Mouse (Mus musculus): Measurements from ENCODE around the gene Plp2. TPM values are rescaled to one million over a fixed set of nuclear protein-coding genes. Genes with fewer than 3 reads are reported as not detected.
A peak's percentile ranks its signal among the peaks of the same experiment; 100 is the strongest.

The Plp2 gene
- polyA plus RNA-seq, 1 experiment from 2014 or later: 171 TPM

DNA sequence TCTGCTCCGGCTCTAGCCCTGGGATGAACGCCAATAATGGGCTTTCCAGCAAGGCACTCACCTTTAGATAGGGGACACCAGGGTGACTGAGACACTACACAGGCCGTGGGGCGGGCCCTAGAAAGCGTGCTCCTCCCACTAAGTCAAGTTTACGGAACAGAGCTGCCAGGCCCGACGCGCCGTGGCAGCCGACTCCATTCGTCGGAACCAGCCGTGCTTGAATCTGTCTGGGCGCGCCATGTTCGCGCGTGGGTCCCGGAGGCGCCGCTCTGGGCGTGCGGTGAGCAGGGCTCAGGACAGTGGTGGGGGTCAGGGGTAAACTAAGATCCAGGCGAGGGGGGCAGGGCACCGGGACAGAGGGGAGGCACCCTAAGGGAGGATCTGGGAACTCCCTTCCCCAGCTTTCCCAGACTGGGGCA, 14.0 kb downstream of the Plp2 start, which contains the start of gene Prickle3:
TSS of gene Prickle3 (plus strand) at position 40 of the 419 bp plus-strand sequence.
- H3K4me3 ChIP-seq (ENCODE audit: low read depth, low read length): peak within 1 kb of the TSS; percentile 54
- no peaks in the 10 kb centered on the region for H3K27me3 ChIP-seq (ENCODE audit: control insufficient read depth, insufficient read depth, low read length)
- H3K9me3 ChIP-seq (replicated peaks; ENCODE audit: control insufficient read depth, low read length): no peaks in the 10 kb centered on the region
- peak within 1 kb of the TSS; percentile 70 for H3K9ac ChIP-seq (ENCODE audit: low read depth, low read length)
- WGBS (ENCODE audit: insufficient replicate concordance): 17% methylated on average over 26 of the region's 26 CpGs
- ATAC-seq (replicated peaks; ENCODE audit: insufficient number of reproducible peaks, low FRiP score, low TSS enrichment): peak; percentile 71; the same call in 1 of the 2 replicates
- peak within 1 kb of the TSS; percentile 41 for H3K27ac ChIP-seq (ENCODE audit: low read depth, low read length)
- H3K4me2 ChIP-seq: peak within 1 kb of the TSS; percentile 66
- 0 out of 2 replicates have a peak, but pooled peaks cover 2% of the 10 kb centered on the region for H3K4me1 ChIP-seq (ENCODE audit: control insufficient read depth, insufficient read depth, low read length)
- H3K36me3 ChIP-seq (ENCODE audit: control insufficient read depth, insufficient read depth, low read length): no peaks in the 10 kb centered on the region; the same call in 1 of the 2 replicates

DNA sequence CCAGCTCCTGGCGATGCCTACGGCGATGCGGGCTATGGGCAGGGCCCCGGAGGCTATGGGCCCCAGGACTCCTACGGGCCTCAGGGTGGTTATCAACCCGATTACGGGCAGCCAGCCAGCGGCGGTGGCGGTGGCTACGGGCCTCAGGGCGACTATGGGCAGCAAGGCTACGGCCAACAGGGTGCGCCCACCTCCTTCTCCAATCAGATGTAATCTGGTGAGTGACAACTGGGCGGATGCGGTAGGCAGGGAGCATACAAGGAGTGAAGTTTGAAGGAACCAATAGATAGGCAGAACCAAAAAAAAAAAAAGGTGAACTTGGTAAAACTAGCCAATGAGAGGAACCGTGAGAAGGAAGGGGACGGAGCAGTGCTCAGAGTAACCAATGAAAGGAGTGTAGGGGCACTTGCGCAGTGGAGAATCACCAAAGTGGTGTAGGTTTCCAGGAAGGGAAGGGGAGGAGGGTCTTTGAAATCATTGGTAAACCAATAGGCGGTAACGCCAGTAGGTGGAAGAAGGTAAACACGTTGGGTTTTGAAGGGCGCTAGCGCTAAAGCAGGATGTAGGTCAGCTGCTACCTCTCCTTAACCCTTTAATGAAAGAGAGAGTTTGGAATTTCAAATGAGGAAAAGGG, 22.4 kb downstream of the Plp2 start:
- Histone ChIP-seq H3K9ac (ENCODE audit: low read depth, low read length) (peak overlapping the region; percentile 78), H3K4me1 (ENCODE audit: control insufficient read depth, insufficient read depth, low read length) (no peaks in the 10 kb centered on the region), H3K27me3 (ENCODE audit: control insufficient read depth, insufficient read depth, low read length) (no peaks in the 10 kb centered on the region), H3K27ac (ENCODE audit: low read depth, low read length) (peak overlapping the region; percentile 57; the same call in 1 of the 2 replicates), H3K9me3 (replicated peaks; ENCODE audit: control insufficient read depth, low read length) (no peaks in the 10 kb centered on the region), H3K4me2 (peak overlapping the region; percentile 69), H3K36me3 (ENCODE audit: control insufficient read depth, insufficient read depth, low read length) (no peaks in the 10 kb centered on the region), H3K4me3 (ENCODE audit: low read depth, low read length) (peak overlapping the region; percentile 48)
- 11% methylated on average over 25 of the region's 25 CpGs for WGBS (ENCODE audit: insufficient replicate concordance)
- peak; percentile 97 for ATAC-seq (replicated peaks; ENCODE audit: insufficient number of reproducible peaks, low FRiP score, low TSS enrichment)

DNA sequence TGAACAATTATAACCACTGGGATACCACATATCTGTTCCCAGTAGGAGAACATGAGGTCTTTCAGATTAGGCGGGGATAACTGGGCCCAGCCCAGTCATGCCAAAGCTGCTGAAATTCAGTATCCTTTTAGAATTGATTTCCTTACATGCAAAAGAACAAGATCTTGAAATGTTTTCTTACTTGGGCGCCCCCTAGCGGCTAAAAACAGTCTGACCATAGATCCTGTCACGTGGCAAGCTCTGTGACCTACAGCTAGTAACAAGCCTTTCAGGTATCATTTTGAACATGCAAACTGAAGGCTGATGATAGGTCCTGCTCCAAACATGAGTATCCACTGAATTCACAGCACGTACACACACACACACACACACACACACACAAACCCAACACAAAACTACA, 25.8 kb downstream of the Plp2 start:
- H3K4me2 ChIP-seq: no peak overlapping the region
- no peaks in the 10 kb centered on the region for H3K36me3 ChIP-seq (ENCODE audit: control insufficient read depth, insufficient read depth, low read length)
- no peaks in the 10 kb centered on the region for H3K4me1 ChIP-seq (ENCODE audit: control insufficient read depth, insufficient read depth, low read length)
- no peak overlapping the region for H3K9ac ChIP-seq (ENCODE audit: low read depth, low read length)
- peaks cover 5% of the 10 kb centered on the region; the same call in 1 of the 2 replicates for H3K27me3 ChIP-seq (ENCODE audit: control insufficient read depth, insufficient read depth, low read length)
- 15% methylated on average over 5 of the region's 5 CpGs for WGBS (ENCODE audit: insufficient replicate concordance)
- H3K9me3 ChIP-seq (replicated peaks; ENCODE audit: control insufficient read depth, low read length): no peaks in the 10 kb centered on the region
- no peak overlapping the region for H3K4me3 ChIP-seq (ENCODE audit: low read depth, low read length)
- no peak for ATAC-seq (replicated peaks; ENCODE audit: insufficient number of reproducible peaks, low FRiP score, low TSS enrichment)
- H3K27ac ChIP-seq (ENCODE audit: low read depth, low read length): no peak overlapping the region

DNA sequence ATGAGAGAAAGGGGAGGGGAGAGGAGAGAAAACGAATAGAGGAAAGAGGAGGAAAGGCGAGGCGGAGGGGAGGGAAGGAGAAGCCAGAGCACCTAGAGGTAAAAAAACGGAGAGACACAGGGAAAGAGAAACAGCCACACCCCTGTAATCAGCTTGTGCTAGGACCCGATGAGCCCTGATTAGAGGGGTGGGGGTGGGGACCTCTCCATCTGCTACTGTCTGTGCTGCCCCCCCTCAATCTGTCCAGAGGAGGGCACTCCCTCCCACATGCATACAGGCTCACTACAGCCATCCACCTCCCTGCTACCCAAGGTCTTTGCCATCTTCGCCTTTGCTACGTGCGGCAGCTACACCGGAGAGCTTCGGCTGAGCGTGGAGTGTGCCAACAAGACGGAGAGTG, 30.4 kb downstream of the Plp2 start:
- peaks cover 5% of the 10 kb centered on the region; the same call in 1 of the 2 replicates for H3K27me3 ChIP-seq (ENCODE audit: control insufficient read depth, insufficient read depth, low read length)
- WGBS (ENCODE audit: insufficient replicate concordance): 34% methylated on average over 12 of the region's 12 CpGs
- ATAC-seq (replicated peaks; ENCODE audit: insufficient number of reproducible peaks, low FRiP score, low TSS enrichment): no peak
- H3K36me3 ChIP-seq (ENCODE audit: control insufficient read depth, insufficient read depth, low read length): no peaks in the 10 kb centered on the region
- H3K4me1 ChIP-seq (ENCODE audit: control insufficient read depth, insufficient read depth, low read length): no peaks in the 10 kb centered on the region
- no peak overlapping the region for H3K27ac ChIP-seq (ENCODE audit: low read depth, low read length)
- no peak overlapping the region for H3K4me3 ChIP-seq (ENCODE audit: low read depth, low read length)
- no peak overlapping the region for H3K9ac ChIP-seq (ENCODE audit: low read depth, low read length)
- no peak overlapping the region for H3K4me2 ChIP-seq
- H3K9me3 ChIP-seq (replicated peaks; ENCODE audit: control insufficient read depth, low read length): no peaks in the 10 kb centered on the region

DNA sequence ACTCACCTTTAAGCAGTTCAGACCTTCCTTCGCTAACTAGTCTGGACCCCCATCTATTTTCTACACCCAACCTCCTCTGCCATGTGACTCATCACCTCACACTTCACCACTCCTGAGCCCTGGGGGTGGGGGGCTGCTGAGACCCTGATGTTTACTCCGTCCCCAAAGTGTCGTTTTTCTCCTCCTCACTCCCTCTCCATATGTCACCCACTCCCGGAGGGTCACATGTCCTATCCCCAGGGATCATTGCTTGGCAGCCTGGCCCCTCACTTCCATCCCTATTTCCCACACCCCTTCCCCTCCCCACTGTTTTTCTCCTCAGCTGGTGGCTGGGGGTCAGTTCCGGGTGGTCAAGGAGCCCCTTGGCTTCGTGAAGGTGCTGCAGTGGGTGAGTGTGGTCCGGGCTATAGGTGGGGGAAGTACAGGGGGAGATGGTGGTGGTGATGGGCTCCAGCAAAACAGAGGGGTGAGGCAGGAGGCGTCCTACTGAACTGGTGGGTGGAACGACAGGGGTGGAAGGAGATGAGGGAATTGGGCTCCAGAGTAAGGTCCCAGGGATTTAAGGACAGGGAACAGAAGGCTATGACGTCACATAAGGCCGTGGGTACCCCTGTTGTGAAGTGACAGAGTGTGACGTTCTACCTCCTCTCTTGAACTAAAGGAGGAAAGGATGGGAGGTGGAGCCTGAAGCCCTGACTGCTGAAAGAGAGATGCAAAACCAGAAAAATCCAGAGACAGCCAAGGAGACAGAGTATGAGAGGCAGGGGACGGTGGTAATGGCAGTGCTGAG, 31.5 kb downstream of the Plp2 start:
- Histone ChIP-seq H3K4me1 (ENCODE audit: control insufficient read depth, insufficient read depth, low read length) (no peaks in the 10 kb centered on the region), H3K9ac (ENCODE audit: low read depth, low read length) (no peak overlapping the region), H3K4me3 (ENCODE audit: low read depth, low read length) (no peak overlapping the region), H3K4me2 (no peak overlapping the region), H3K27ac (ENCODE audit: low read depth, low read length) (no peak overlapping the region), H3K9me3 (replicated peaks; ENCODE audit: control insufficient read depth, low read length) (no peaks in the 10 kb centered on the region), H3K36me3 (ENCODE audit: control insufficient read depth, insufficient read depth, low read length) (no peaks in the 10 kb centered on the region), H3K27me3 (ENCODE audit: control insufficient read depth, insufficient read depth, low read length) (peaks cover 5% of the 10 kb centered on the region; the same call in 1 of the 2 replicates)
- 21% methylated on average over 13 of the region's 13 CpGs for WGBS (ENCODE audit: insufficient replicate concordance)
- no peak for ATAC-seq (replicated peaks; ENCODE audit: insufficient number of reproducible peaks, low FRiP score, low TSS enrichment)

DNA sequence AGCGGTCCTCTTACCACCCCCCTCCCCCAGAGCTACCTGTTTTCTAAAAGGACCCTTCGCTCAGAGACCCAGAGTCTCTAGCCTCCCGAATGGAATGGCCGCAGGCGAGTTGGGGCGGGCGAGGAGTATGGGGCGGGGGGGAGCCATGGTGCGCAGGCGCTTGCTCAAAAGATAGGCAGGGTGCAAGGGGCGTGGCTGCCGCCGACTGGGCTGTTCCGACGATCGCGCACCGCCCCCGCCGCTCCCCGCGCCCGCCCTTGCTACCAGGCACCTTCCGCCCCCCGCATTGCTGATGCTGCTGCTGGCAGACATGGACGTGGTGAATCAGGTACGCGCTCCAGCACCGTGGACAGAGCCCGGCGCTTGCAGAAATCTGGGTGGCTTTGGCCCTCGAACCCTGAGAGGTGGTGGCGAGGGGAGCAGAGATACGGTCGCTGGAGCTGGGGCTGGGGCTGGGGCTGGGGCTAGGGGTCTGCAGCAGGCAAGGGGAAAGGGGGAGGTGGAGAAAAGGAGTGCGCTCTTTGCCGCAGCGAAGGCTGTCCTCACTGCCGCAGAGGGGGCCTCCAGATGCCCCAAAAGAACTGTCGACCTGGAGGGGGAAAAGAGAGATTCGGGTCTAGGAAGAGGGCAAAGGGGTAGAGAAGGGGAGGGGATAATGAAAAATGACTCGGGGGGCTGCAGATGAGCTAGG, 32.6 kb downstream of the Plp2 start, which contains the start of gene Syp:
TSS of gene Syp (plus strand) at position 71 of the 691 bp plus-strand sequence.
- Histone ChIP-seq H3K9ac (ENCODE audit: low read depth, low read length) (no peak within 1 kb of the TSS), H3K27ac (ENCODE audit: low read depth, low read length) (no peak within 1 kb of the TSS)
- WGBS (ENCODE audit: insufficient replicate concordance): 12% methylated on average over 40 of the region's 42 CpGs

DNA sequence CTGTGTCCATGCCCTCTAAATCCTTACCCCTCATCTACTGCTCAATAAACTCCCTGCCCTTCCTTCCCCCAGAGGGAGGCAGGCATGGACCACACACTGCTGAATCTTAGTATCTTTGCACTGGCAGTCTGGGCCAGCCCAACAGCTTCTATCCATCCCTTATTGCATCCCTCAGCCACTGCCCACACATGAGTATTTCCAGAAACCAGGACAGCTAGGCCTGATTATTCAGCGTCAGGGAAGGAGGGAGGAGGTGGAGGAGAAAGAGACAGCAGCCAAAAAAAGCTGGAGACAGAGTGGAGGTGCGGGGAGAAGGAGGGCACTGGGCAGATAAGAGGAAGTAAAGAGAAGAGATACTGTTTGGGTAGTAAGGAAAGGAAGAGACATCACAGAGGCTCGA, 36.1 kb downstream of the Plp2 start:
- H3K9me3 ChIP-seq (replicated peaks; ENCODE audit: control insufficient read depth, low read length): no peaks in the 10 kb centered on the region
- no peak overlapping the region for H3K4me2 ChIP-seq
- no peak overlapping the region for H3K4me3 ChIP-seq (ENCODE audit: low read depth, low read length)
- no peak overlapping the region for H3K27ac ChIP-seq (ENCODE audit: low read depth, low read length)
- no peaks in the 10 kb centered on the region for H3K27me3 ChIP-seq (ENCODE audit: control insufficient read depth, insufficient read depth, low read length)
- WGBS (ENCODE audit: insufficient replicate concordance): 58% methylated on average over 3 of the region's 3 CpGs
- H3K36me3 ChIP-seq (ENCODE audit: control insufficient read depth, insufficient read depth, low read length): no peaks in the 10 kb centered on the region
- ATAC-seq (replicated peaks; ENCODE audit: insufficient number of reproducible peaks, low FRiP score, low TSS enrichment): no peak
- no peaks in the 10 kb centered on the region for H3K4me1 ChIP-seq (ENCODE audit: control insufficient read depth, insufficient read depth, low read length)
- no peak overlapping the region for H3K9ac ChIP-seq (ENCODE audit: low read depth, low read length)

More for the DNA sequence above, 32.6 kb downstream of the Plp2 start, which contains the start of gene Syp:
- Histone ChIP-seq H3K36me3 (ENCODE audit: control insufficient read depth, insufficient read depth, low read length) (no peaks in the 10 kb centered on the region), H3K4me3 (ENCODE audit: low read depth, low read length) (peak within 1 kb of the TSS; percentile 22; the same call in 1 of the 2 replicates), H3K4me2 (peak within 1 kb of the TSS; percentile 52), H3K9me3 (replicated peaks; ENCODE audit: control insufficient read depth, low read length) (no peaks in the 10 kb centered on the region), H3K4me1 (ENCODE audit: control insufficient read depth, insufficient read depth, low read length) (no peaks in the 10 kb centered on the region), H3K27me3 (ENCODE audit: control insufficient read depth, insufficient read depth, low read length) (peaks cover 5% of the 10 kb centered on the region; the same call in 1 of the 2 replicates)
- peak; percentile 76 for ATAC-seq (replicated peaks; ENCODE audit: insufficient number of reproducible peaks, low FRiP score, low TSS enrichment)

DNA sequence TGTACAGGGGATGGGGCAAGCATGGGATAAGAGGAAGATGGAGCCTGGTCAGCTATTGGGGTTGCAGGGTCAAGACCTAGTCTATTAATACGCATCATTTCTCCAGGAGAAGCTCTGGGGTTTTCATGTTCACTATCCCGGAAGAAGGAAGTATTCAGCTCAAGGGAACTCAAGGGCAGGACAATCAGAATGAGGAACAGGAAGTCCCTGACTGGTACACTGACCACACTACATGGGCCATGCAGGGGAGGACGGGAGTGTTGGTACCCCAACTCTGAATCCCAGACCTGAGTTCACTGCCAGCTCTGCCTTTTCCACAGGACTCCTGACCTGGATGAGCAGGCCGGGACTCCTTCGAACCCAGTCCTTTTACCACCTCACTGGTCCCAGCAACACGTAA, 38.6 kb downstream of the Plp2 start:
- Histone ChIP-seq H3K4me2 (no peak overlapping the region), H3K27ac (ENCODE audit: low read depth, low read length) (no peak overlapping the region), H3K9ac (ENCODE audit: low read depth, low read length) (no peak overlapping the region), H3K4me1 (ENCODE audit: control insufficient read depth, insufficient read depth, low read length) (no peaks in the 10 kb centered on the region), H3K4me3 (ENCODE audit: low read depth, low read length) (no peak overlapping the region), H3K27me3 (ENCODE audit: control insufficient read depth, insufficient read depth, low read length) (no peaks in the 10 kb centered on the region), H3K36me3 (ENCODE audit: control insufficient read depth, insufficient read depth, low read length) (no peaks in the 10 kb centered on the region), H3K9me3 (replicated peaks; ENCODE audit: control insufficient read depth, low read length) (no peaks in the 10 kb centered on the region)
- 79% methylated on average over 6 of the region's 6 CpGs for WGBS (ENCODE audit: insufficient replicate concordance)
- no peak for ATAC-seq (replicated peaks; ENCODE audit: insufficient number of reproducible peaks, low FRiP score, low TSS enrichment)

Data from heart, embryonic 11.5 days (tissue).